Comparison of ENCODE assay signal across 25 mouse cellular contexts in genomic region chr2:162581651-162582050, GRCm38 (mm10).
DNase-seq lines count a peak whose midpoint lies in the region; ATAC-seq and TF ChIP-seq lines count a peak whose summit lies in the region.
"Had no signal": no experiment of that assay in that cellular context is flagged by ENCODE, and none has a peak within 500 bp of the region (broad histone marks: within the 10 kb centered on the region; RNA-seq: fewer than 3 reads in every experiment).

No protein-coding gene starts in this region.

- no peaks in the 10 kb centered on the region for H3K36me3 ChIP-seq in liver, adult 2 months (ENCODE audit: control insufficient read depth, insufficient read depth, low read length)
- no peaks in the 10 kb centered on the region for H3K36me3 ChIP-seq in liver, embryonic 12.5 days
- H3K36me3 ChIP-seq in heart, embryonic 15.5 days, result no peaks in the 10 kb centered on the region
- H3K36me3 ChIP-seq in limb, embryonic 10.5 days, result no peaks in the 10 kb centered on the region
- H3K36me3 ChIP-seq: hindbrain, embryonic 13.5 days; limb, embryonic 12.5 days; lung, embryonic 15.5 days; midbrain, embryonic 15.5 days; stomach, embryonic 15.5 days had no signal

- H3K79me2 ChIP-seq in liver, adult 2 months (ENCODE audit: control insufficient read depth, insufficient read depth, low read length), result no peaks in the 10 kb centered on the region

- H3K4me3 ChIP-seq in liver, adult 2 months (ENCODE audit: insufficient read depth, low read depth, low read length), result no peak overlapping the region
- no peak overlapping the region for H3K4me3 ChIP-seq in liver, embryonic 12.5 days
- H3K4me3 ChIP-seq in heart, embryonic 15.5 days, result no peak overlapping the region
- H3K4me3 ChIP-seq in limb, embryonic 10.5 days, result no peak overlapping the region
- H3K4me3 ChIP-seq: forebrain, embryonic 13.5 days; hindbrain, embryonic 13.5 days; limb, embryonic 12.5 days; lung, embryonic 15.5 days; megakaryocyte, embryonic 14.5 days; midbrain, embryonic 15.5 days; stomach, embryonic 15.5 days had no signal

- peak; percentile 21 for DNase-seq in liver, adult 2 months (ENCODE audit: extremely low read depth, low read depth, low spot score)
- DNase-seq in heart, adult 9 months (ENCODE audit: low spot score in 2 of 2), result peak; percentile 38 to 51
- peak; percentile 42 for DNase-seq in heart, postnatal 4 days
- no peak for DNase-seq in ovary, postnatal 10 days (ENCODE audit: low spot score)
- DNase-seq in limb, embryonic 10.5 days (ENCODE audit: low spot score), result no peak
- no peak for DNase-seq in T-cell, adult 2 months (ENCODE audit: low spot score)
- DNase-seq: adrenal gland, postnatal 14 days; cerebellum, adult 2 months; cerebellum, postnatal 36 days; gastrocnemius, postnatal 36 days; kidney, adult 2 months; right cerebral cortex, adult 18-20 months; thymus, postnatal 36 days had no signal

- H3K4me2 ChIP-seq in liver, embryonic 12.5 days, result no peak overlapping the region
- H3K4me2 ChIP-seq in heart, embryonic 15.5 days, result peak overlapping the region; percentile 27; the same call in 1 of the 2 replicates
- H3K4me2 ChIP-seq: forebrain, embryonic 13.5 days; hindbrain, embryonic 13.5 days; limb, embryonic 12.5 days; lung, embryonic 15.5 days; midbrain, embryonic 15.5 days; stomach, embryonic 15.5 days had no signal

- no peak for ATAC-seq in liver, embryonic 12.5 days
- ATAC-seq in heart, embryonic 15.5 days (replicated peaks; ENCODE audit: insufficient number of reproducible peaks, insufficient read depth, low FRiP score, low read depth), result peak; percentile 83
- ATAC-seq: forebrain, embryonic 13.5 days; inflammation-experienced regulatory T-cells, adult 6 months; midbrain, embryonic 15.5 days had no signal

- H3K27me3 ChIP-seq in liver, adult 2 months (ENCODE audit: control insufficient read depth, insufficient read depth, low read length), result no peaks in the 10 kb centered on the region
- no peaks in the 10 kb centered on the region for H3K27me3 ChIP-seq in liver, embryonic 12.5 days (replicated peaks)
- no peaks in the 10 kb centered on the region for H3K27me3 ChIP-seq in heart, embryonic 15.5 days
- no peaks in the 10 kb centered on the region for H3K27me3 ChIP-seq in limb, embryonic 10.5 days (ENCODE audit: low read depth, poor library complexity, severe bottlenecking)
- H3K27me3 ChIP-seq: forebrain, embryonic 13.5 days; hindbrain, embryonic 13.5 days; limb, embryonic 12.5 days; lung, embryonic 15.5 days; megakaryocyte, embryonic 14.5 days; midbrain, embryonic 15.5 days; stomach, embryonic 15.5 days had no signal

- no peak overlapping the region for H3K9ac ChIP-seq in liver, adult 2 months (ENCODE audit: low read depth, low read length)
- H3K9ac ChIP-seq in liver, embryonic 12.5 days, result no peak overlapping the region
- H3K9ac ChIP-seq in heart, embryonic 15.5 days, result no peak overlapping the region
- H3K9ac ChIP-seq: forebrain, embryonic 13.5 days; hindbrain, embryonic 13.5 days; limb, embryonic 12.5 days; liver, embryonic 14.5 days; lung, embryonic 15.5 days; midbrain, embryonic 15.5 days; stomach, embryonic 15.5 days had no signal

- no peak for TF ChIP-seq CTCF in liver, adult 2 months (IDR thresholded peaks at IDR 0.05; ENCODE audit: low read depth, low read length)

- no peaks in the 10 kb centered on the region for H3K4me1 ChIP-seq in liver, adult 2 months (ENCODE audit: control insufficient read depth, insufficient read depth, low read length)
- H3K4me1 ChIP-seq in liver, embryonic 12.5 days, result no peaks in the 10 kb centered on the region
- peaks cover 12% of the 10 kb centered on the region for H3K4me1 ChIP-seq in heart, embryonic 15.5 days (replicated peaks)
- peaks cover 10% of the 10 kb centered on the region for H3K4me1 ChIP-seq in limb, embryonic 10.5 days
- H3K4me1 ChIP-seq: lung, embryonic 15.5 days; megakaryocyte, embryonic 14.5 days; stomach, embryonic 15.5 days had no signal

- no peak for TF ChIP-seq POLR2A in liver, adult 2 months (IDR thresholded peaks at IDR 0.05; ENCODE audit: extremely low read depth, insufficient read depth, low read length)

- H3K9me3 ChIP-seq in liver, embryonic 12.5 days (replicated peaks), result peaks cover 3% of the 10 kb centered on the region; the same call in 1 of the 2 replicates
- no peaks in the 10 kb centered on the region for H3K9me3 ChIP-seq in heart, embryonic 15.5 days (replicated peaks)
- H3K9me3 ChIP-seq in limb, embryonic 10.5 days (replicated peaks), result no peaks in the 10 kb centered on the region
- H3K9me3 ChIP-seq: forebrain, embryonic 13.5 days; hindbrain, embryonic 13.5 days; limb, embryonic 12.5 days; lung, embryonic 15.5 days; midbrain, embryonic 15.5 days; stomach, embryonic 15.5 days had no signal

- no peak overlapping the region for H3K27ac ChIP-seq in liver, adult 2 months (replicated peaks; ENCODE audit: insufficient read depth, low read depth, low read length)
- H3K27ac ChIP-seq in liver, embryonic 12.5 days, result no peak overlapping the region
- H3K27ac ChIP-seq in heart, embryonic 15.5 days, result peak overlapping the region; percentile 83
- no peak overlapping the region for H3K27ac ChIP-seq in limb, embryonic 10.5 days
- H3K27ac ChIP-seq: forebrain, embryonic 13.5 days; hindbrain, embryonic 13.5 days; kidney, postnatal 0 days; limb, embryonic 12.5 days; liver, embryonic 14.5 days; lung, embryonic 15.5 days; midbrain, embryonic 15.5 days; stomach, embryonic 15.5 days had no signal

- 57% methylated on average over 4 of the region's 4 CpGs for WGBS in liver, adult 2 months
- WGBS in liver, embryonic 12.5 days (ENCODE audit: insufficient replicate concordance), result 62% methylated on average over 4 of the region's 4 CpGs
- WGBS in heart, embryonic 15.5 days, result 29% methylated on average over 4 of the region's 4 CpGs
- WGBS in limb, embryonic 10.5 days, result 82% methylated on average over 4 of the region's 4 CpGs

Comparison
In these comparisons a context has a peak if more than half of its experiments do, and no peak if none do; other contexts are left out.
1. DNase-seq: peak in liver, adult 2 months (single experiment), heart, adult 9 months (2 of 2) and heart, postnatal 4 days (single experiment); none in ovary, postnatal 10 days (single experiment), limb, embryonic 10.5 days (single experiment) and T-cell, adult 2 months (single experiment).